Mouse (Mus musculus) heart, postnatal 0 days (tissue): ENCODE results near the gene Fam126a.

Source experiments
- CTCF ChIP-seq: IDR thresholded peaks from 2 replicates; pipeline ENCODE4 v1.5.1; 2016; ENCODE audit warnings: antibody characterized with exemption, control low read depth, low read depth
- EP300 ChIP-seq: IDR thresholded peaks from 2 replicates; pipeline ENCODE4 v1.6.1; 2016; ENCODE audit warnings: antibody characterized with exemption, low read depth

DNA sequence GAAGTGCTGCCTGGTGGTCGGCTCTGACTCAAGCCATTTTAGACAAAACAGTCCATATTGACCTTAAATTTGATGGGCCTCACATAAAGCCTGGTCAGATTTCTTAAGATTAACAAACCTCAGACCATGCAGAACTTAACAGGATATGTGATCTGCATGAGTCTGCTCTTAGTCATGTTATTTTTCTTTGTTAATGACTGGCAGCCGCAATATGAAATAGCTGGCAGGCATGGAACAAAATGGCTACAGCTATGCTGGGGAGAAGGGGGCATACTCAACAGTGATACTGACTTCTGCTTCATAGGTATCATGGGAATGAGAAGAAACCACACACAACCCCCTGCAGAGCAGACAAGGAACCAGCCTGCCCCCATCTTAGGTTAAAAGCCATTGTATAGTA, 26.4 kb upstream of the Fam126a start:
- TF ChIP-seq CTCF: no peak
- TF ChIP-seq EP300: no peak
